Mouse (Mus musculus) megakaryocyte, embryonic 14.5 days (primary cell): Measurements from ENCODE around the gene Prdm2.

ENCODE experiments used
- FLI1 ChIP-seq: IDR thresholded peaks from 2 replicates; pipeline ENCODE4 v1.6.1; 2012; ENCODE audit warnings: low read length, inconsistent platforms, mixed read lengths
- GATA1 ChIP-seq: IDR thresholded peaks from 3 replicates; pipeline ENCODE4 v1.6.1; 2012; ENCODE audit warnings: mixed read lengths, low read length, inconsistent platforms, borderline replicate concordance

- TF ChIP-seq GATA1 = no peak
- no peak for TF ChIP-seq FLI1
These were observed 91.6 kb downstream of the Prdm2 start for GRCm38 (mm10) chr4:143121174-143121573.
